Mouse (Mus musculus) spleen, postnatal 36 days (tissue): ENCODE measurements at regions not wholly inside any gene's neighbourhood (a gene's known extent, or its start where the extent isn't known, plus 50 kb on each side); places are given as distances from the start of the nearest gene placed in this dataset.

ENCODE experiments used
- DNase-seq, 2 experiments: peaks; one replicate each; pipeline ENCODE4 v3.0.0; 2022; ENCODE audit warnings: low spot score in 2 of 2, mixed read lengths in 1 of 2

DNA sequence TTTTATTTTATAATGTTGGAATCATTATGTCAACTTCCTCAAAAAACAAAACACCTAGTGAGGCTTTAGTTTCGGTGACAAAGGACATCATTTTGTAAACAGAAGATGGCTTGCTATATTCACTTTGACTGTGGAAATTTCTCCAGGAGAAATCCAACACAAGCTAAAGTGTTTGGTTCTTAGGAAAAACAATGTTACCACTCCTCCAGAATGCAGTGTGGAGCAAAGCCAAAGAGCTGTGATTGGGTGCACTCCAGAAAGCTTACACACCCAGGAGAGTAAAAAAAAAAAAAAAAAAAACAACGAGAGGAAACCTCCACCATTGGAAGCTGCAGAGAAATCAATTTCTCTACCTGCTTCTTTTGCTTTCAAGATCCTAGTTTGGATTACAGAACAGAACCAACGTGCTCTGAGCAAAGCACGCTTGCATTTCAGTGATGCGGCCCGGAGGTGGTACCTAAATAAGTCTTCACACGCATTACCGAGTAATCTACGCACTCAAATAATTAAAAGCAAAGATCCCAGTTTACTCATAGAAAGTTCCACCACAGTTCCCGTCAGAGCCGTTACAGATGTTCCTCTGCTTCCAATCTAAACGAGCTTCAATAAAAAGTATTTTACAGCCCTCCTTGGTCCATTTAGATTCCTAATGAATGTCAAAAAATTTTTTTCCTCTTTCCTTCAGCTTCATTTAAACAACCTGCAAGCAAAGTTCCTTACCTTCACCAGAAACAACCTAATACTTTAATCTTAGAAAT is 199.5 kb upstream of the Gk2 start:
- no peak for DNase-seq

DNA sequence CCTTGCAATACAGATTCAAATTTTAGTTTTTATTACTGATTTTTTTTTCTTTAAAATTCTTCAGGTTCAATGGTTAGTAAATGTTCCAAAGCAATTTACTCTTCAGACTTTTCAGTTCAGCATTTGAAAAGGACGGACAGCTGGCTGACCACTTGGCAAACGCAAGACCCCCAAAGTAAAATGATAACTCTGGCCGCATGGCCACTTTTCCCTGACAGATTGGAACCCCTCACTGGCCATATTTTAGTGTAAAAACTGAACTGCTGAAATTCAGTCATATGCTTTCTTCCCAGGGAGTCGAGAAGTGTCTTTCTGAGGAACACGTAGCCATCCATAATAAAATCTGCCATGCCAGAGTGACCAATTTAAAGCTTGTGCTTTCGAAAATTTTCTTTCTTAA is 198.4 kb upstream of the Gk2 start:
- DNase-seq, result no peak

DNA sequence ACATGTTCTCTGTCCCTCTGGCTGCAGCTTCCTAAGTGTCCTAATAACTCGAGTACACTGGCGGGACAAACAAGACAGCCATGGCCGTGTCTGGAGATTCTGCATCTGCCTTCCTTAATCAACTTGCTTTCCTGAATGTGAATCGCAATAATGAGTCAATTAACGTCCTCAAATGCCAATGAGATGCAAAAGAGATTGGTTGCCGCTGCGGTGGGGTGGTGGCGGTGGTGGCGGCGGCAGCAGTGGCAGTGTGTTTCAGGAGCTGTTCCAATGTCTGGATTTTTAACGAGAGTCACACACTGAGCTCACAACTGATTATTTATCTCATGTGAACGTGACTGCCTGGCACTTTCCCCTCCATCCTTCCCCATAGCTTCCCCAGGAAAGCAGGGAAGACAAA is 197.6 kb upstream of the Gk2 start:
- DNase-seq, result no peak

DNA sequence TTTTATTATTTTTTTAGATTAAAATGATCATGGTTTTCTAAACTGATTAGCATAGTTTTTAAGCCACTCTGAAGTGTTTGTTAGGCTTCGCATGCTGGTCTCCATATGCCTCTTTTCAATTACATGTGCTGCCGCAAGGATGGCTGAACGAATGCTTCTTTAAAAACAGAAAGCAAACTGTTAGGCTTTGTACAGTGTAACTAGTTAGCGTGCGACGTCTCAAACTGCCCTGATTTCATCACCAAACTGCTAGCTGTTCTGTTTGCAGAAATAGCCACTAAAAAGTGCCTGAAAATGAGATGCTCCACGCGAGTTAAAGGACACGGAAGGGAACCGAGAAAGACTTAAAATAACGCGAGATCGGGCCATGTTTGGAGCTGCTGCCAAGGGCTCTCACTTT is 185.4 kb upstream of the Gk2 start:
- no peak for DNase-seq

DNA sequence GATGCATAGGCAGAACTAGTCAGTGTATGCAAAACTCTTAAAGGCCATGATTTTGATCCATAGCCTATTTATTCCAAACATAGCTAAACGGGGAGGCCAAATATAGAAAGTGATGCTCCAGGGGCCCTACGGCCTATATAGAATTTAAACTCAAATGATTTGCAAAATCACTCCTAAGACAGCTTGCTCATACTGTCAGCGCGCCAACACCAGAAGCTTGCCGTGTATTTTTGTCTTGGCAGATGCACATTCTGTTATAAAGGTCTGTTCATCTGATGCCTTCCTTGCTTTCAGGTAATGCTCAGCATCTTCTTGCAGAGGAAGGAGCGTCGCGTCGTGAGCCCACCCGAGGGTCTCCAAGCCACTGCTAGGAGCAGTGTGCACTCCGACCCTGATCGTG is 184.8 kb upstream of the Gk2 start:
- DNase-seq, result no peak

DNA sequence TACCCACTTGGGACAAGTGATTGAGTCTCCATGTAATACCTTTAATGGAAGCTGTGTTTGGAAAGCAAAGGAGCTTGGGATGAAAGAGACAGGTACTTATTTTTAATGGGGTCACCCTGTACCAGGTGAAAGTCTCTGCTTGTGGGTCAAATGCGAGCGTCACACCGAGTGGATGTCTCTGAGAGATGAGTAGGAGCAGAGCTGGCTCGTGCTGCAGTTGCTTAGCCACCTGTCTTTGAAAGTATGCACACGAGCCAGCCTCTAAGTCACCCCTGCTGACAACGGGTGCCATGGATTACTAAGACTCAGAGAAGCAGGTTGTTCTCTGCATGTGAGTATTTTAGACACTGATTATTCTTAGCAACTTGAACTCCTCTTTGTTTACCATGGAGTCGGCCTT is 179.5 kb upstream of the Gk2 start:
- DNase-seq, result no peak

DNA sequence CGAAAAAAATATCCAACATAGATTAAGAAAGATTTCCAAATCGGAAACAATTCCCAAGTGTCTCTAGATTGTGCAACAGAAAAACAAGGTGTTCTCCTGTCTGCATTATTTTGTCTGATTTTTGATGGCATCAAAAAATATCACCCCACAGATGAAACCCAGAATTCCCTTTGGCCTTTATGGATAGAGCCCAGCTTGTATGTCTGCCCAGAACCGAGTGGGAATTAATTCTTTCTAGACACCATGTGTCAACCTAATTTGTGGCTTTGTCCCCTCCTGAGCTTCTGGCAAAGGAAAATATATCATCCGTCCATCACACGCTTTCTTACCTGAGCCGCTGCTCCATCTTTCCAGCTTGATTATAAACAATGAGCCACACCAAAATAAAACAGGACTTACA is 176.9 kb upstream of the Gk2 start:
- no peak for DNase-seq

DNA sequence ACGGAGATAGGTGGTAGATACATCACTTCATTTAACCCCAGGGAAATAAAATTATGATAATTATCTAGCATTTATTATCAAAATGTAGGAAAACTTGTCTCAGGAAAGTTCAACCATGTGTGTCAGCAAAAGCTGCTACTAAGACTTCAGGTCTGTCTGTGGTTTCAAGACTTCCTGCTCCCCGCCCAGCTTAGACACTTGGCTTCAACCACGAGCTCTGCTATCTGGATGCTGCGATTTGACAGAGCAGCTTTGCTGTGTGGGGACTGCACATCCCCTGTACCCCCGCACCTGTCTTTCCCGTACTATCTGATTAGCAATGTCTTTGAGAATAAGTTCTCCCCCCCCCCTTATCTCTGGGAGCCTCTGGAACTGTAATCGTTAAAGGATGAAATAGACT is 176.0 kb upstream of the Gk2 start:
- no peak for DNase-seq

DNA sequence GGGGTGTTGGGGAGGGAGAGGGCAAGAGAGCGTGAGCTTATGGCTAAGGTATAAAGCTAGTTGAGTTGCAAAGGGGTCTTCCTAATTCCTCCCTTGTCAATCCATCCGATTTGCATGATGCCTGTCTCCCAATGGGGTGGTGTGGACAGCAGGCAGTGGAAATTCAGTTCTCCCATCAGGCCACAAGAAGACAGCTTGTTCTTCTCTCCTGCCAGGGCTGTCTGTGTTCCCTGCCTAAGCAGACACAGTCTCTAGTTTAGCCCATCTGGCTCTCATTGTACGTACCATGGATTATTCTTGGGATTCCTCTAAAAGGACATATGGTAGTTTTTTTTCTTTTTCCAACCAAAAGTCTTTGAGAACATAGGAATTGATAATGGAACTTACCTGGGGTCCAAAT is 168.4 kb upstream of the Gk2 start:
- DNase-seq, result no peak

DNA sequence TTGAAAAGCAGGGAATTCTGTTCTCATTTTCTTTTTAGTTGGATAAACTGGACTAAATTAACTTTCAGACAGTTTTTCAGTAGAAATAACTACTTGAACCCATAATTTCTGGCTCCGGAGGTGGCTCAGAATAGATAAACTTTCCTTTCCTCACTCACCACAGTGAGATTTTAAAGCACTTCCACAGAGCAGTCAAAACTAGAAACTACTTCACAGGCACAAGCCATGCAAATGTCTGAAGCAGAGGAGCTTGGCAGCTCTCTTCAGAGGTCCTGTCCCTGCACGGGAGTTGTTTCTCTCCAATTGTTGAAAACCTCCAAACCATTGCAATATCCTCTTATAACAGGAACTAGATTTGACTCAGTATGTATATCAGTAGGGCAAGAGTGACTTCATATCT is 163.1 kb upstream of the Gk2 start:
- DNase-seq, result no peak

DNA sequence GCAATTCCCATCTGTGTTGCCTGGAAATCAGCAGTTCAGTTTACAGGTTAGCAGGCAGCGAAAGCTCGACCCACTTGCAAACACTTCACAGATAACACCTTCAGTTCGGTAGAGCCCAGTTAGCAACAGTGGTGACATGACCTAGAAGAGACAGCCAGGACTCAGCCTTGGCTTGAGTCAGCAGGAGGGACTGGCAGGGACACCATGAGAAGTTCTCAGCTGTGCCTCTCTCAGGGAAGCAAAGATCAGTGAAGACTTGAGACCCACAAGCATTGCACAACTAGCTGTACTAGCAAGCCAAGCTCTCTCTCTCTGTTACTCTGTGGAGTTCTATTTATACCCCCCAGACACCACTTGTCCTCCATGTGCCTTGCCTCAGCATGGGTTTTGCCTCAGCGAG is 161.6 kb upstream of the Gk2 start:
- no peak for DNase-seq

DNA sequence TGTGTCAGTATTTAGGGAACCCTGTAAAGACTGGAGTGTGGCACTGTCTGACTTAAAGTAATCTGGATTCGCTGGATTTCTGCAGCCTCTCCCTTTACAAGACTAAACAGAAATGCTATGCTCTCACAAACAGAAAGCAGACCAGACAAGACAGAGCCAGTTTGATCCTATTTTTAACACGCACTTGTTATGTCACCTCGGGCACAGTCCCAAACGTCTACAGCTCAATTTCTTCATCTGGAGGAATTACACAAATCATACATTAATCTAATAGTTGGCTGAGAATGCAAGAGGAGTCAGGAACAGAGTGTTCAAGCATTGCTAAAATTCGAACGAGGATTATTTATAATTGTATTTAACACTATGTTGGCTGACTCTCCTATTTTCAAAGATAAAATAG is 145.4 kb upstream of the Gk2 start:
- DNase-seq, result no peak

DNA sequence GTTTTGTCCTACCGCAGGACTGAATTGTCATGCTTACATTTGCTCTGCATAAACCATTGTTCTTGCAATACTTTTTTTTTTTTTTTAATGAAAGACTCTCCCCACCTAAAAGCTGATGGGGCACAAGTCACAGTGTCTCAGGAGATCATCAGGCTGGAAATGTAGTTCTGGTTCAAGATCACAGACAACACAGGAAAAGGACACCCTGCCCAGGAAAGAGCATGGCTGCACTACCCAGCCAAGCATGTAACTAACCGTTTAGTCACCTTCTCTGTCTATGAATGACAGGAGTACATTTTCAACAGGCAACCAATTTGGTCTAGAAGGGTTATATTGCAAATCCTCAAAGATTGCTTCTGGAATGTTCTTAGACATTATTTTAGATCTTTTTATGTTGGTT is 144.6 kb upstream of the Gk2 start:
- DNase-seq, result no peak

DNA sequence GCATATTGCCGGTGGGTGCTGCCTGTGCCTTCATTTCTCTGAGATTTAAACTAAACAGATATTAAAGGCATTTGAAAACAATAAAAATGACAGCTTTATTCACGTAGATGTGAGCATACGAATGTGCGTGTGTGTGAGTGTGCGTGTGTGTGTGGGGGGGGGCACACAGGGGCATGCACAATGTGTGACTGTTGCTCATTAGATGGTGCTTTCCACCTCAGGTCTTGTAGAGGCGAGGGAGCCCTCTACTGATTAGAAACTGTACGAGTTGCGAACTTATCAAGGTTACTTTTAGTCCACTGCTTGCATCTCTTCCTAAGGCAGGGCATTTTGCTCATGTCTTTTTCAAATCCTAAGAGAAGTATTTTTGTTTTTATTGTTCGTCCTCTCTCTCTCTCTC is 141.9 kb upstream of the Gk2 start:
- DNase-seq, result no peak

DNA sequence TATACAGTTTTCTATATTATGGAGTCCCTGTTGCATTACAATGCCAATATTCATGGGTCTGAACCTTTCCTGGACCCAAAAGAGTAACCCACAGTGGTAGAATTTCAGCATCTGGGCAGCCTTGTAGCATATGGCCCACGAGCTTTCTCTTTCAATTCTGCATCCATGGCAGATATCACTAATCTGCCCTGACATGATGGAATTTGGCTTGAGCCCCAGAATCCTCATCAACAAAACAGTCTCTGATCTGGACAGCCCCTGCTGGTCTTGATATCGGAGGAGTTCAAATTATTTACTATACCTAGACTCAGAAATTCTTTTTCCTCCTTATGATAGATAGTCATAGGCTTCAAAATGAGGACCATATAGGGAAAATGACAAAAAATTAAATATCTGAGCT is 139.1 kb upstream of the Gk2 start:
- DNase-seq, result no peak

DNA sequence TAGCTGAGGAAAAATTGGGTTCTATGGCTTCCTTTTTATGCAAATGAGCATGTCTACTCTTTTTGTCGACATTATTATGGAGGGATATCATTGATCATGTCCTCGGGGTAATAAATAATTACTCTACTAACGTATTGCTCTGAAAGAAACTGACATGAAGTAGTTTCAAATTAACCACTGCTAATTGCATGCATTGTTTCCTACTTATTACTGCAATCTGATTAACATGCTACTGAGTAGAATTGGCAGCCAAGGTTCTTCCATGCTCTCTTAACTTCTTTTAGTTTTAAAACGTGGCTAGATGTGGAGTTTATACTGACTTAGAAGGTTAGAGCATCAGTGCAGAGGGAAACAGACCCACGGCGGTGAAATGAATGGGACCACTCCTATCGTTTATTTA is 137.3 kb upstream of the Gk2 start:
- no peak for DNase-seq

DNA sequence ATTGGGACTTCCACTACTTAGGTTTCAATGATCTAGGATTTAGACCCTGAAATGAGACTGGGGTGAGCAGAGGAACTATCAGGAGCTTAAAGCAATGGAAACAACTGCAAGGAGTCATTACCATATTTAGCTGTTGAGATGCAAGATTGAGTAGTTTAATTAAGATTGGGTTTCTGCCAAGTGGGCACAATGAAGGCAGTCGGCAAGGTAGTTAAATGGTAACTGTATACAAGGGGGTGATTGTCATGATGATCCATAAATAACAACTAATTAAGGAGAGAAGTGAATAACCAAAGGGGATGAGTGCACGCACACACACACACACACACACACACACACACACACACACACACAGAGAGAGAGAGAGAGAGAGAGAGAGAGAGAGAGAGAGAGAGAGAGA is 125.7 kb upstream of the Gk2 start:
- no peak for DNase-seq

DNA sequence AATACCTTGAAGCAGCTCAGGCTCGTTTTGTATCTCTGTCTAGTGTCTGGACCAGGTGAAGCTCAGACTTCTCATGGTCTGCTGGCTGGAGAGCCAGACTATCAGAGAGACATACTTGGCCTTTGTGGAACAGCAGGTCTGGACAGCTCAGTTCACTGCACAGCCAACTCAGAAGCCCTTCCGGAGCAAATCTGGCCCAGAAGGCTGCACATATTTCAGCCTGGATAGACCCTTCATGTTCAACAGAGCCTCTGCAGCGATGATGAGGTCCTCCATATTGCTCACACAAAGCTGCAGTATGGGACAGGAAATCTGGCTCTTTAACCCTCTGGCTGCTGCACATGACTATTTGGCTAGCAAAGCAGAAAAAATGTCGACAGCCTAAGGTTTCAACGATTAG is 108.7 kb upstream of the Gk2 start:
- DNase-seq, result no peak

DNA sequence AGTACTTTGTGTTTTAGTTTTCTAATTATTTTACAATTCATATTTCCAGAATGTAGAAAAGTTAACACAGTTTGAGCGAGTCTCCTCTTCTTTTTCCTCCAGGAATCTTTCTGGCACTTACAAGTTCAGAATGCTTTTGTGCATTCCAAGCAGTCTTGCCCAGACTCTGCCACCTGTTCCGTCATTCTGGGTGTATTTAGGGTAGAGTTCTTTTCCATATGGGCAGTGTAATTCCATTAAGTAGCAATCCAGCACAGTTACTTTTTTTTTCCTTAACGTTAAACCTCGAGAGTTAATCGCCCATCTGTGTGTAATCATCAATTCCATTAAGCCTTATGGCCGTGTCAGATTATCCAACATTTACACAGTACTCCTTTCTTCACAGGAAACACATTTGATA is 106.9 kb upstream of the Gk2 start:
- DNase-seq, result no peak

DNA sequence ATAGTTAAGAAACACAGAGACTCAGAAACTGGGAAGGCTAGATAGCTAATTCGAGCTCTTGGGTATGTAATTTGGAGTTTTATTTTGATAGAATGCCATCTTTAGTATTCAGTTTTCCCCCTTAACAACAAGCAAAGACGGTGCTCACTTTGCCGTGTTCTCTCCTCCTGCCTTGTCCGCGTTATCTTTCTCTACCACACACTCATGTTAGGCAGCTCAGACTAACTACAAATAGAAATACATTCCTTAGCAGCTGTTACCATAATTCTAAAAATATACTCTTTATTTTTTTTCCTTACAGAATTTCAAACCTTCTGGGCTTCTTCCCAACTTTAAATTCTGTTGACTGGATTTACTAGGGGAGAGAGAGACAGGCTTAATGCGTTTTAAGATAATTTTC is 97.5 kb upstream of the Gk2 start:
- DNase-seq, result no peak

DNA sequence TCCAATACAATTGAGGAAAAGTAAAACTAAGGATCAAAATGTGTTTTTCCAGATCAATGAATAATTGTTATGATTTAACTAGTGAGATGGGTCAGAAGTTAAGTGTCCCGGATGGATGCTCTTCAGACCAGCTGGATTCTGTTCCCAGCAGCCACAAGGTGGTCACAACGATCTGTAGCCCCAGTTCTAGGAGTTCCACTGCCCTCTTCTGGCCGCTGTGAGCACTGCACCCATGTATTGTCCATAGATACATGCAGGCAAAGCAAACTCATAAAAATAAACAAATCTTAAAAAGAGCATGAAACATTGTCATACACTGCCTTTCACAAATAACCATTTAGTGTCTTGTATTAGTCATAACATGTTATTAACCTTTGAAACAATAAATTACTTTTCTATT is 96.3 kb upstream of the Gk2 start:
- DNase-seq, result no peak

DNA sequence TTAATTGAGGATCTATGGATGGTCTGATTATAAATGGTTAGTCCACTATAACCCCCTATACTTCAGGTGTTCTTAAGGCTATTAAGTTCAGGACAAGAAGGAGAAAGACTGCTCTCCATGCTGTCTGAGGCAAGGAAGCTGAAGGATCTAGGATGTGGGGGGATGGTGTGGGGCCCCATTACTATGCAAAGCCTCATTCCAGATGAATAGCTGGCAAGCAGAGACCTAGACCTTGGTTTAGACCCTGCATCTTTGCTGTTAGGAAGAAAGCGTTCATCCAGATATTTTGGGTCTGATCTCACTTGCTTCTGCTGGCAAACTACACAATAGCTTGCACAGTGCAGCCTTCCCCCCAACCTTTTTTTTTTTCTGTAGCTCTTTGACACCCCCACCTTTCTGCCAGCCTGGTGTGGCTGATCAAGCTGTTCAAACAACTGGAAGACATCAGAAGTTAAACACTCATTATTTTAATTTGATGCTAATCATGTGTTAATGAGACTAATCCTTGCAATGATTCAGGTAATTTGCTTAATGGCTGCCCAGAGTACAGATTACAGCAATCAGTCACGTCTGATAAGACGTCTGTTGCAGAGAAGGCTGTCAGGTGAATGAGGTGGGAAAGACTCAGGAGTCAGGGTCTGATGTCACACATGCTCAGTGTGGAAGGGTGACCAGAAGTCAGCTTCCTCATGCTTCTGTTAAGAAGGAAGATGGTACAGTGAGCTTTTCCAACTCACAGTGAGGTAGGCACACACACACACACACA is 80.9 kb upstream of the Gk2 start:
- DNase-seq, result no peak

DNA sequence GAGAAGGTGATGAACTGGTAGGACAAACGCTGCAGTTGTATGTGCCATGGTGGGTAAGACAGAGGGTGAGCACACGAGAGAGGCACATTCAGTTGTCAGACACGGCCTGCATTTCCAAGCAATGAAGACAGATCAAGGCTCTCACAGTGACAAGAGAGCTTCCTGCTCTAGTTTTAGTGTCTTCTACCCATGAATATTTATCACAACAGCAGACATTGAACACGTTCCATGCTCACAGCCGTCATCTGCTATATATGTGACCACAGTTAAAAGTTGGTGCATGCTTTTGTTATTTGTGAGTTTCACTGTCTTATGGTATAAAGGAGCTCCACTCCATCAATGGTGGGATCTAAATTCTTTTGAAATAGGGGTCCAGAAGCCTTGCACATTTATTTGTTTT is 76.9 kb upstream of the Gk2 start:
- DNase-seq, result no peak

DNA sequence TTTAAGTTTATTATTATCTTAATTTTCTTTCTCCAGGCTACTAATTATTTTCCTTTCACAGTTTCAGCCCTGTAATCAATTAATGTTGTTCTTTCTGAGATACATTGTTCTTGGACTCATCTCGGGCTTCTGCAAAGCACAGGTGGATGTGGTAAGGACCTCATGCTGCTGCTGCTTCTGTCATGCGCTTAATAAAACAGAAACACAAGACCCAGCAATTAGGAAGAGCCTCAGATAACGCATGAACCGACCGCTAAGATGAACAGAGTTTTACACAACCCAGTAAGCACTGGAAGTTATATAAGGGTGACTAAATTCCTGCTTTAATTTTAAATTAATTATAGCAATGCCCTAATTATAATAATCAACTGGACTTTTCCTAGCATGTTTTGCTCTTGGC is 70.7 kb upstream of the Gk2 start:
- no peak for DNase-seq
